Mouse (Mus musculus) limb, embryonic 13.5 days (tissue): ENCODE measurements at regions not wholly inside any gene's neighbourhood (a gene's known extent, or its start where the extent isn't known, plus 50 kb on each side); places are given as distances from the start of the nearest gene placed in this dataset.

ENCODE experiments used
- ATAC-seq: fragments of 200-750 bp; cut with Nextera tagmentation; 2 replicates; pipeline ENCODE4 v1.8.0; 2017; ENCODE audit warnings: low read depth, moderate number of reproducible peaks, moderate TSS enrichment; ENCODE audit not compliant: low FRiP score
- H3K27ac ChIP-seq: fragments of 300-500 bp; sonication (generic); 2 replicates; pipeline ENCODE4 v1.5.1; 2015; ENCODE audit warnings: inconsistent platforms, mild to moderate bottlenecking, moderate library complexity
- H3K27me3 ChIP-seq: fragments of 300-500 bp; sonication (generic); 2 replicates; pipeline ENCODE4 v1.6.1; 2015; ENCODE audit warnings: mild to moderate bottlenecking, inconsistent platforms
- H3K36me3 ChIP-seq: fragments of 300-500 bp; sonication (generic); 2 replicates; pipeline ENCODE4 v1.6.1; 2015; ENCODE audit warnings: inconsistent platforms, mild to moderate bottlenecking, moderate library complexity
- H3K4me1 ChIP-seq: fragments of 300-500 bp; sonication (generic); 2 replicates; pipeline ENCODE4 v1.6.1; 2015; ENCODE audit warnings: inconsistent platforms
- H3K4me2 ChIP-seq: fragments of 300-500 bp; sonication (generic); replicated peaks from 2 replicates; pipeline ENCODE4 v1.6.1; 2015; ENCODE audit warnings: inconsistent platforms, mild to moderate bottlenecking, moderate library complexity
- H3K4me3 ChIP-seq: fragments of 300-500 bp; sonication (generic); 2 replicates; pipeline ENCODE4 v1.5.1; 2015; ENCODE audit warnings: moderate library complexity, mild to moderate bottlenecking, inconsistent platforms
- H3K9ac ChIP-seq: fragments of 300-500 bp; sonication (generic); 2 replicates; pipeline ENCODE4 v1.6.1; 2015; ENCODE audit warnings: mild to moderate bottlenecking, inconsistent platforms
- H3K9me3 ChIP-seq: fragments of 300-500 bp; sonication (generic); 2 replicates; pipeline ENCODE4 v1.6.1; 2016; ENCODE audit warnings: inconsistent platforms
- WGBS: fragments of 180-500 bp; shearing (Covaris S2); methylation state at CpG from one replicate; pipeline ENCODE4 v1.1.7; 2015; 5-methylcytosine and 5-hydroxymethylcytosine counted together

DNA sequence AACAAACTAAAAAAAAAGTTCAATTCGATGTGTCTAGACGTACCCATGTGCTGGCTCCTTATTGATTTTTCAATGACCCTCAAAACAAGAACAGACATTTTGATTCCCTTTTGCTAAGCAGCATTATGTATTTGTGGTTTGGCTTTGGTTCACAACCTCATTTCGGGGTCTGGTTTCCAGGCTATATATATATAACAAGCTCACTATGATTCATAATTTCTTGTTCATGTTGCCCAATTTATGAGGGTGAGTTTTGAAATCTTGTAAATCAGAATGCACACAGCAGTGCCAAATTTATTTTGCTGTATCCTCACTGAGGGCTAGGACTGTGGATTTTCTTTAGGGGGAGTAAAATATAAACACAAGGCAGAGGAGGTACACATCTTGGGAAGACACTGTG lies 177.0 kb downstream of the Calcrl start:
- H3K27me3 ChIP-seq = no peaks in the 10 kb centered on the region
- no peaks in the 10 kb centered on the region for H3K4me1 ChIP-seq
- no peaks in the 10 kb centered on the region for H3K9me3 ChIP-seq
- ATAC-seq = no peak
- no peak overlapping the region for H3K27ac ChIP-seq
- H3K4me3 ChIP-seq = no peak overlapping the region
- H3K36me3 ChIP-seq = no peaks in the 10 kb centered on the region
- H3K4me2 ChIP-seq = no peak overlapping the region
- 65% methylated on average over 3 of the region's 3 CpGs for WGBS
- H3K9ac ChIP-seq = no peak overlapping the region

DNA sequence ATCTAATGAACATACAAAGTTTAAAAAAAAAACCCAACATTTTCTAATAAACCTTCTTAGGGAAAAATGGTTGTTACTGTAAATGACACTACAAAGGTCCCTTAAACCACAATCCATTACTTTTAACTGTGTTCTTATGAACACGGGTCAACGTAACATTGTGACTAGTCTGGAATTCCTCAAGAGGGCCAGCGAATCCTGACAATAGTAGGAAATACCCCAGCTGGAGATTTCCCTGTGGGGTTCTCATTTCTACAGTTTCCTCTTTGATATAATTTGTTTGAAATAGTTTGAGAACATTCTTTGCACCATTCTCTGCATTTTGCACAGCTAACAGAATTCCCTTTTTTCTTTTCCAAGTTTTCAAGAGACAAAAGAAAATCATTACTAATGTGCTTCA lies 175.3 kb downstream of the Calcrl start:
- Histone ChIP-seq H3K4me3 (no peak overlapping the region), H3K9ac (no peak overlapping the region), H3K27me3 (no peaks in the 10 kb centered on the region), H3K4me1 (no peaks in the 10 kb centered on the region), H3K36me3 (no peaks in the 10 kb centered on the region), H3K4me2 (no peak overlapping the region), H3K27ac (no peak overlapping the region), H3K9me3 (no peaks in the 10 kb centered on the region)
- WGBS = 56% methylated on average over 3 of the region's 3 CpGs
- ATAC-seq = no peak

DNA sequence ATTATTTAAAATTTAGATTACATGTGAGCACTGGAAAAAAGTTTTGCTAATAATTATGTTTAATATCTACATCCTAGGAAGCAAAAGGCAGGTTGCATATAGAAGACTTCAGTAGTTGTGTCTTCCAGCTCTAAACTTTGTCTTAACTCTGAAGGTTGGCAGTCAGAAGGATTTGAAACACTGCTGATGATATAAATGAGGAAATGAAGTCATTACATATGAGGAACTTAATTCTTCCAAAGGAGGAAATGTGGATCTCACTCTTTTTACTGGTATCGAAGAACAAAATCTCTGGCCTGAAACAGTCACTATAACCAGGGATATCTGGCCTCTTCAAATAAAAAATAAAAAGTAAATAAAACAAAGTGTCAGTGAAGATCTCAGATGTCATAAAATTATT lies 173.1 kb downstream of the Calcrl start:
- H3K4me1 ChIP-seq = no peaks in the 10 kb centered on the region
- H3K4me3 ChIP-seq = no peak overlapping the region
- no peaks in the 10 kb centered on the region for H3K27me3 ChIP-seq
- no peak for ATAC-seq
- H3K9me3 ChIP-seq = no peaks in the 10 kb centered on the region
- H3K36me3 ChIP-seq = no peaks in the 10 kb centered on the region
- H3K27ac ChIP-seq = no peak overlapping the region
- WGBS = 90% methylated on average over 1 of the region's 1 CpGs
- H3K9ac ChIP-seq = no peak overlapping the region
- H3K4me2 ChIP-seq = no peak overlapping the region

DNA sequence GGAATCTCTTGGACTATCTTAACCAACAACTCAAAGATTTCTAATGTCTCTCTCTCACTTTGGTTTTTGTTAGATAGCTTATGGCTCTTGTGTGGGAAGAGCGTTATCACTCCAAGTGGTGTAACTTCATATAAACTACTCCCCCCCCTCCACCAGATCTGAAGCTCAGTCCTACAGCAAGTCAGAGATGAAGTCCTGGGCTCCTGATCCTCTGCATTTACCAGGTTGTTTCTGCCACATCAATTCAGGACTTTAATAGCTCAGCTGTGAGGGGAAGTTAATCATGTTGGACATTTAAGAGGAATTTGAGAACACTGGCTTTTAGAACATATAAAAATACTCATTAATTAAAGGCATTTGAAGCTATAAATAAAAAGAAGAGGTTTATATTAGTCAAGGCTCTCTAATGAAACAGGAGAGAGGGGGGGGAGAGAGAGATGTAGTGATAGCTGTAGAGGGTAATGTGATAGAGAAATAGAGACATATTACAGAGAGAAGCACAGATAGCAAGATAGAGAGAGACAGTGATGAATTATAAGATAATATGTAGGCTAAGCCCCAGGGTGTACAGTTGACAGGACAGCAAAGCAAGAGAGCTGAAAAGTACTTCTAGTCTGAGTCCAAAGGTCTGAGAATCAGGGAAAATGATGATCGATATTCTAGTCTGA lies 166.7 kb downstream of the Calcrl start:
- H3K4me3 ChIP-seq = no peak overlapping the region
- H3K4me1 ChIP-seq = 0 out of 2 replicates have a peak, but pooled peaks cover 3% of the 10 kb centered on the region
- H3K4me2 ChIP-seq = no peak overlapping the region
- no peaks in the 10 kb centered on the region for H3K27me3 ChIP-seq
- H3K9ac ChIP-seq = no peak overlapping the region
- no peaks in the 10 kb centered on the region for H3K36me3 ChIP-seq
- no peak for ATAC-seq
- 76% methylated on average over 2 of the region's 2 CpGs for whole genome bisulfite sequencing
- H3K9me3 ChIP-seq = no peaks in the 10 kb centered on the region
- no peak overlapping the region for H3K27ac ChIP-seq

DNA sequence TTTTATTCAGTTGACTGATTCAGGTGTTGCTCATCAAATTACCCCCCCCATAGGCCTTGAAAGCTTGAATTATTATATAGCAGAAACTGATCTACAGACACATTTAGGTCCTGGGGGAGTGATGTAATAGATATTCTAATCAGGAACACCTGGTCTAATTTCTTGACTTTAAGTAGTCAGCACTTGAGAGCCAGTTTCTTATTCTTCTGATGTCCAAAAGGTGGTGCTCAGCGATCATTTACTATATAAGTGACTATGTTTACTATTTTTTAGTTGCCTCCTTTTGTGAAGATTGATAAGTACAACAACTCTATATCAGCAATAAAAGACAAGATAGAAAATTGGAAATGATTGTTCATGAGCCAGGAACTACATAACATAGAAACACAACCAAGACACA lies 166.0 kb downstream of the Calcrl start:
- Histone ChIP-seq H3K9ac (no peak overlapping the region), H3K4me1 (0 out of 2 replicates have a peak, but pooled peaks cover 3% of the 10 kb centered on the region), H3K9me3 (no peaks in the 10 kb centered on the region), H3K27me3 (no peaks in the 10 kb centered on the region), H3K36me3 (no peaks in the 10 kb centered on the region), H3K4me2 (no peak overlapping the region), H3K4me3 (no peak overlapping the region), H3K27ac (no peak overlapping the region)
- ATAC-seq = no peak
- WGBS = 73% methylated on average over 1 of the region's 1 CpGs

DNA sequence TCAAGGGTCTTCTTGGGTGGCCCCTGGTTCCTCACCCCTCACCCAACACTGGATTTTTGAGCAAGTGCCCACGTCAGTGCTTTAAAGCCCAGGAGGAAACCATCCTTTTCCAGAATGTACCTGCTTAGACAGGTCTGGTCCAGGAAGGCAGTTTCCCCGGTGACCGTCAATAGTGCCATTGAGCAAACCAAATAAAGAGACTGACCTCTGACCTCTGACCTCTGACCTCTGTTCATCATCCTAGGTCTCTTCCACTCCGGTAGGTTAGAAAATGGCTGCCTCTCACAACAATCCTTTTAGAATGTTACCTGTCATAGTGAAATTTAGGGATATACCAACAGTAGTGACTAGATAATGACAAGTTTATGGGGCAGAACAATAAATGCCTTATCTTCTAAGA lies 164.5 kb downstream of the Calcrl start:
- no peaks in the 10 kb centered on the region for H3K36me3 ChIP-seq
- WGBS = 49% methylated on average over 4 of the region's 4 CpGs
- H3K4me2 ChIP-seq = no peak overlapping the region
- H3K4me3 ChIP-seq = no peak overlapping the region
- H3K9ac ChIP-seq = no peak overlapping the region
- H3K27me3 ChIP-seq = no peaks in the 10 kb centered on the region
- H3K9me3 ChIP-seq = no peaks in the 10 kb centered on the region
- no peak overlapping the region for H3K27ac ChIP-seq
- H3K4me1 ChIP-seq = 0 out of 2 replicates have a peak, but pooled peaks cover 3% of the 10 kb centered on the region
- ATAC-seq = no peak

DNA sequence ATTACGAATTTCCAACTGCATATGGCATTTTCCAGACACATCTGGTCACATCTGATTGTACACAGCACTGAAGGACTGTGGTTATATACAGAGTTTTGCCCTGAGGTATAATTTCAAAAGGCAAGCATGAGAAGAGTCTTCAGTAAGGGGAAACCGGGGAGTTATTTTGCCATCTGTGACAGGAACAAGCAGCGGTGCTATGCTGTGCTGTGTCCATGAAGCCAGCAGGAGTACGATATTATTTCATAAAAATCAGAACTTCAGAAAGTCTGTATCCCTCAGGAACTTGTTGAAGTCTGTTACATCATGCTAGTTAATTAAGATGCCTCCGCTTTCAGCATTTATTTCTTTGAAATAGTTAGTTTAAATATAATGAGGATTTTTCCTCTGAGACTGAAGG lies 163.7 kb downstream of the Calcrl start:
- H3K4me1 ChIP-seq = 0 out of 2 replicates have a peak, but pooled peaks cover 3% of the 10 kb centered on the region
- H3K36me3 ChIP-seq = no peaks in the 10 kb centered on the region
- 64% methylated on average over 5 of the region's 5 CpGs for WGBS
- H3K9me3 ChIP-seq = no peaks in the 10 kb centered on the region
- no peak overlapping the region for H3K4me2 ChIP-seq
- no peaks in the 10 kb centered on the region for H3K27me3 ChIP-seq
- H3K9ac ChIP-seq = no peak overlapping the region
- H3K4me3 ChIP-seq = no peak overlapping the region
- no peak for ATAC-seq
- H3K27ac ChIP-seq = no peak overlapping the region

DNA sequence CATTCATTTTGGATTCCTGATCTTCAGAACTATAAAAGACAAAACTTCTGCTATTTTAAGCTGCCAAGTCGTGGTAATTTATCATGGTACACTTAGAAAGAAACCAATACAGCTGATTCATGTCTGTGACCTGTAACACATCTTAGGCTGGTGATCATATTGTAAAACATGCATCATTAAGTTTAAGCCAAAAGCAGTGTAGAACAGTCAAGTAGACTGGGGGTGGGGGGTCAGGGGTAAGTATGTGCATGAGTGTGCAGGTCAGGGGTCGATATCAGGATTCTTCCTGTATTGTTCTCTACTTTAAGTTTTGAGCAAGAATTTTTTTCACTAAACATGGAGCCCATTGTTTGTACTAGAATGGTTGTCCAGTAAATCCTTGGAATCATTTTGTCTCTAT lies 160.7 kb downstream of the Calcrl start:
- H3K27ac ChIP-seq = no peak overlapping the region
- peaks cover 6% of the 10 kb centered on the region; the same call in 1 of the 2 replicates for H3K4me1 ChIP-seq
- no peaks in the 10 kb centered on the region for H3K36me3 ChIP-seq
- no peaks in the 10 kb centered on the region for H3K9me3 ChIP-seq
- no peaks in the 10 kb centered on the region for H3K27me3 ChIP-seq
- no peak overlapping the region for H3K4me3 ChIP-seq
- H3K4me2 ChIP-seq = no peak overlapping the region
- no peak for ATAC-seq
- H3K9ac ChIP-seq = no peak overlapping the region
- WGBS = 67% methylated on average over 2 of the region's 2 CpGs

DNA sequence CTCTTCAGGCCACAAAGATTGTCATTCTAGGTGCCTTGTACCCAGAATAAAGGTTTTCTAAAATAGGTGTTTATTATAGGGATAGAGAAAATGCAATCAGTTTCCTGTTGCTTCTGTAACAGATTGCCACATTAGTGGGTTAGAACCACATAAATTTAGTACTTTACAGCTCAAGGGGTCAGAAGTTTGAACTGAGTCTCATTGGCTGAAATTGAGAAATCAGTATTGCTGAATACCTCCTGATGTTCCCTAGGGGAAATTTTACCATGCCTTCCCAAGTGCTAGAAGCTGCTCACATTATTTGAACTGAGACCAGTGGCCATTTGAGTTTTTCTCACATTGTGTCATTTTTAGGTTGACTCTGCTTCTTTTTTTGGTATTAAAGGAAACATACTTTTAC lies 160.2 kb downstream of the Calcrl start:
- Histone ChIP-seq H3K9me3 (no peaks in the 10 kb centered on the region), H3K27me3 (no peaks in the 10 kb centered on the region), H3K9ac (no peak overlapping the region), H3K4me3 (no peak overlapping the region), H3K27ac (no peak overlapping the region), H3K4me1 (peaks cover 6% of the 10 kb centered on the region; the same call in 1 of the 2 replicates), H3K36me3 (no peaks in the 10 kb centered on the region), H3K4me2 (no peak overlapping the region)
- ATAC-seq = no peak

DNA sequence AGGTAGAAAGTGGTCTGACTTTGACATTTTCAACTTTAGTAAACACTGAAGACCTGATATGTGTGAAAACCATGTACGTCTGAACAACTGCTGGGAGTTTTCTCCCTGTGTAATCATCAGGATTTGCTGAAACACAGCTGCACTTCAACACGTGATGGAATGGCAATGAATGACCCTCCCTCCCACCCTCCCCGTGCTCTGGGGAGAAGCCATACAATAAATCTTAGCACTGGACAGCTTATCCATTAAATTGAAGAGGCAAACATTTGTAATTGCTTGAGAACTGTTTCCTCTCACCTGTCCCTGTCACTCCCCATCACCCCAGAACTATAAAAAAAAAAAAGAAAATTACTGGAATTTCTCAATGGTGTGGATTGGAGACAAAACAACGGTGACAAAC lies 159.1 kb downstream of the Calcrl start:
- Histone ChIP-seq H3K4me3 (no peak overlapping the region), H3K4me1 (peaks cover 6% of the 10 kb centered on the region; the same call in 1 of the 2 replicates), H3K9ac (no peak overlapping the region), H3K27me3 (no peaks in the 10 kb centered on the region), H3K9me3 (no peaks in the 10 kb centered on the region), H3K27ac (no peak overlapping the region), H3K36me3 (no peaks in the 10 kb centered on the region), H3K4me2 (no peak overlapping the region)
- WGBS = 13% methylated on average over 4 of the region's 4 CpGs
- peak; percentile 72 for ATAC-seq

DNA sequence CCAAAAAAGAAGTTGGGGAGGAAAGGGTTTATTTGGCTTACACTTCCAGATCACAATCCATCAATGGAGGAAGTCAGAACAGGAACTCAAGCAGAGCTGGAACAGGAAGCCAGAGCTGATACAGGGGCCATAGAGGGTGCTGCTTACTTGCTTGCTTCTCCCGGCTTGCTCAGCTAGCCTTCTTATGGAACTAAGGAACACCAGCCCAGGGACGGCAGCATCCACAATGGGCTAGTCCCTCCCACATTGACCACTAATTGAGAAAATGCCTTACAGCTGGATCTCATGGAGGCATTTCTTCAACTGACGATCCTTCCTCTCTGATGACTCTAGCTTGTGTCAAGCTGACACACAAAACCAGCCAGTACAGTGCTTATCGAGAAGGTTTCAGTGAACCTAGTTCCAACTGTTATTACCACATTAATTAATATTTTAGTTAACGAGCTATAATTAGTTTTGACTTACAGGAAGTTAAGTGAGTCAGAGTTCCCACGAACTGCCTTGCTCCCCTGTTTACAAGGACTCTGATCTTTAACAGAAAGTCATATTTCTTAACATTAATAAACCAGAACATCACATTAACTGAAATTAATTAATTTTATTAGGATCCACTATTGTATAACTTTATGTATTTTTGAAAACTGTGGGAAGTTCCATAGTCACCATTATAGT lies 158.2 kb downstream of the Calcrl start:
- Histone ChIP-seq H3K4me2 (no peak overlapping the region), H3K27me3 (no peaks in the 10 kb centered on the region), H3K9me3 (no peaks in the 10 kb centered on the region), H3K4me3 (no peak overlapping the region), H3K9ac (no peak overlapping the region), H3K27ac (no peak overlapping the region), H3K4me1 (peaks cover 3% of the 10 kb centered on the region; the same call in 1 of the 2 replicates), H3K36me3 (no peaks in the 10 kb centered on the region)
- 21% methylated on average over 6 of the region's 6 CpGs for WGBS
- no peak for ATAC-seq

DNA sequence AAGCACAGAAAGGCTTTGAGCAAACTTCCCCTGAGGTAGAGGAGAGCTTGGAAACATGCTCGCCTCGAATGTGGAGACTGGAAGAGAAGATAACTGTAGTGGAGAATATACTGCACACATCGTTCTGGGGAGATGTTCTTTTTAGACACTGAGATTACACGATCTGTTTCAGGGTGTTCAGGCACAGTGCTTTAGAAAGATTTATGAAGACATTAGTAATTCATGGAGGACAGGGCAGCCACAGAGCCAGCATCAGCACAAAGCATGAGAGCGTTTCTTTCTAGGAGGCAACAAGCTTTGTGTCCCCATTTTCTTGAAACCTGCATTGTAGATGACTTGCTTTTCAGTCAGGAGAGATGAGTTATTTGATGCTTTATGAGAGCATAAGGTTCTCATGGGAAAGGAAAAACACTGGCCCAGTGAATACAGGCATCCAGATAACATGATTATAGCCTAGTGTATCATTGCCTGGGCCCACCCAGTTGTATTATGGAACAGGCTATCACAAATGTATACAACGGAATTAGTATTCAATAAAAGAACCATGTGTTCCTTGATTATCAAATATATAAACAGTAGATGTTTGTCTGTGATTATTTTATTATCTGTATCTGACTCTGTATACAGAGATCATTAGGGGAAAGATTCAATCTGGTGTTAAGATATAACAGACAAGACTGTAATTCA lies 151.0 kb downstream of the Calcrl start:
- no peaks in the 10 kb centered on the region for H3K4me1 ChIP-seq
- no peaks in the 10 kb centered on the region for H3K9me3 ChIP-seq
- no peaks in the 10 kb centered on the region for H3K36me3 ChIP-seq
- ATAC-seq = no peak
- 76% methylated on average over 6 of the region's 6 CpGs for WGBS
- no peak overlapping the region for H3K4me2 ChIP-seq
- H3K27ac ChIP-seq = no peak overlapping the region
- H3K4me3 ChIP-seq = no peak overlapping the region
- H3K9ac ChIP-seq = no peak overlapping the region
- H3K27me3 ChIP-seq = no peaks in the 10 kb centered on the region
